Mouse (Mus musculus): ENCODE measurements around the gene Psat1. TPM values are rescaled to one million over a fixed set of nuclear protein-coding genes. Genes with fewer than 3 reads are reported as not detected.

Gene Psat1
- polyA plus RNA-seq, 1 experiment from 2014 or later = 116 TPM

DNA sequence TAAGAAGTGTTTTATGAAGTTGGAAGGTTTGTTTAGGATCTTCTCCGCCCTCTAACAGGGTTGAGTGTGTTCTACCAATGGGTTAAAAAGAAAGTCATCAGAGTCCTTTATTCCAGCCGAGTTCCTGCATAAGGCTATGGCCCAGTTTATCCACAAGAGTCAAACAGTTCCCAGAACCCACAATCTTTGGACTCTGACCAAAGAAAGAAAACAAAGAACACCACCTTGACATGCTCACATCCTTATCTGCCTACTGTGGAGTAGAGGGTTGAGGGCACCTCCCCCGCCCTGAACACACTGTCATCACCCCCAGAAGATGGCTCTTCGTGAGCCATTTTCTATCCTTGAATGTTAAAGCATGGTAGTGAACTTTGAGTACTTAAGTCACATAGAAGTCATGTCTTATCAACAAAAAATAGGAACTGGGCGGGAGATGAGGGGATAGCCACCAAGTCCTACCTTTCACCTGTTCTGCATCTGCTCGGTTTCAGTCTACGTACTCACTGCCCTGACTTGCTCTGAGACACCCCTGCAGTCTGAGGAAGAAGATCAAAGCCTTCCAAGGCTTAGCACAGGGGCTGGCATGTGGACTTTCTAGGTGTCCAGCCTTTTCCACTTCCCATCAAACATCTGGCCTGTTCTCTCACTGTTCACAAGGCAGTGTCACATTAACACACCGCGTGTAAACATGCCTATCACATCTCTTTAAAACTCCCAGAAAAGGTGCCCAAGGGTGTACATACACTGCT, 33.7 kb downstream of the Psat1 start:
- no peak for ATAC-seq (ENCODE audit: low FRiP score, low TSS enrichment)
- Histone ChIP-seq H3K4me3 (ENCODE audit: low read length) (no peak overlapping the region), H3K4me2 (replicated peaks; ENCODE audit: low read depth, low read length) (no peak overlapping the region), H3K9me3 (ENCODE audit: control insufficient read depth, low read length) (no peaks in the 10 kb centered on the region), H3K4me1 (ENCODE audit: control insufficient read depth, insufficient read depth, low read length) (no peaks in the 10 kb centered on the region), H3K9ac (ENCODE audit: low read depth, low read length) (no peak overlapping the region), H3K36me3 (ENCODE audit: control insufficient read depth, insufficient read depth, low read length) (peaks cover 65% of the 10 kb centered on the region), H3K27ac (ENCODE audit: low read depth, low read length) (no peak overlapping the region), H3K27me3 (ENCODE audit: control insufficient read depth, insufficient read depth, low read length) (no peaks in the 10 kb centered on the region)
- WGBS = 93% methylated on average over 9 of the region's 9 CpGs

DNA sequence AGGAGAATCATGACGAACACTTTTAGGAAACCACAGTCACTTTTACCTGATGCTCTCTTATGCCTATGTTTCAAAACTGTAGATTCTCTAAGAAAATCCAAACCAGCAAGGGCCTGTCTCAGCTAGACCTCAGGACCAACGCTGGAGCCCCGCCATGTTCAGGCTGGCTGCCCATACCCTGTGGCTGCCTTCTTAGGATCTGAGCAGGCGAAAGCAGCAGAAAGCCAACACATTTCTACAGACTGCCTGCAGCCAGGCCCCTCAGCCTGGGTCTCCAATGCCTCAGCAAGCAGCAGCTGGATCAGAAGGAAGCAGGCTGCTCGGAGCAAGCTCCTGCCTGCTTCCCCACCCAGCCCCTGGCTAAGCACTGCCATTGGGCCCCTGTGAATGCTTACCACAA, 35.7 kb downstream of the Psat1 start:
- Histone ChIP-seq H3K4me3 (ENCODE audit: low read length) (no peak overlapping the region), H3K9ac (ENCODE audit: low read depth, low read length) (no peak overlapping the region), H3K27ac (ENCODE audit: low read depth, low read length) (no peak overlapping the region), H3K36me3 (ENCODE audit: control insufficient read depth, insufficient read depth, low read length) (peaks cover 65% of the 10 kb centered on the region), H3K4me2 (replicated peaks; ENCODE audit: low read depth, low read length) (no peak overlapping the region), H3K9me3 (ENCODE audit: control insufficient read depth, low read length) (no peaks in the 10 kb centered on the region), H3K27me3 (ENCODE audit: control insufficient read depth, insufficient read depth, low read length) (no peaks in the 10 kb centered on the region), H3K4me1 (ENCODE audit: control insufficient read depth, insufficient read depth, low read length) (no peaks in the 10 kb centered on the region)
- ATAC-seq (ENCODE audit: low FRiP score, low TSS enrichment) = no peak
- 94% methylated on average over 5 of the region's 5 CpGs for WGBS

DNA sequence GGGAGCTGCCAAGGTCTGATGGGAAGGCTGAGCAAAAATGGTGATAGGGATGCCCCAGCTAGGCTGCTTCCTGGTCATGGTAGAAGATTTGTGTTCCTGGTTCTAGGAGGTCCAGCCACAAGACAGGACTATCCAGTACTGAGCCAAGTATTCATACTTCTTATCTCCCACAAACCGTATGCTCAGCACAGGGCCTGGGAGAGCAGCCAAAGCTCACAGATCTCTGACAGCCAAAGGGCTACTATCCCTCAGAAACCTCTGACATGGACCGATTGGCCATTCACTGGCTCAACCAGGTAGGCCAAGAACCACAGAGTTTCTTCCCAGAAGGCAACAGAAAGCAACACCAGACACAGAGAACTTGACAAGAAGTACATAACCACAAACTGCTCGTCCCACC, 36.1 kb downstream of the Psat1 start:
- H3K4me3 ChIP-seq (ENCODE audit: low read length) = no peak overlapping the region
- H3K9ac ChIP-seq (ENCODE audit: low read depth, low read length) = no peak overlapping the region
- H3K4me2 ChIP-seq (replicated peaks; ENCODE audit: low read depth, low read length) = no peak overlapping the region
- H3K4me1 ChIP-seq (ENCODE audit: control insufficient read depth, insufficient read depth, low read length) = no peaks in the 10 kb centered on the region
- H3K27me3 ChIP-seq (ENCODE audit: control insufficient read depth, insufficient read depth, low read length) = no peaks in the 10 kb centered on the region
- H3K27ac ChIP-seq (ENCODE audit: low read depth, low read length) = no peak overlapping the region
- peaks cover 69% of the 10 kb centered on the region for H3K36me3 ChIP-seq (ENCODE audit: control insufficient read depth, insufficient read depth, low read length)
- H3K9me3 ChIP-seq (ENCODE audit: control insufficient read depth, low read length) = no peaks in the 10 kb centered on the region
- no peak for ATAC-seq (ENCODE audit: low FRiP score, low TSS enrichment)
- WGBS = 70% methylated on average over 3 of the region's 3 CpGs

DNA sequence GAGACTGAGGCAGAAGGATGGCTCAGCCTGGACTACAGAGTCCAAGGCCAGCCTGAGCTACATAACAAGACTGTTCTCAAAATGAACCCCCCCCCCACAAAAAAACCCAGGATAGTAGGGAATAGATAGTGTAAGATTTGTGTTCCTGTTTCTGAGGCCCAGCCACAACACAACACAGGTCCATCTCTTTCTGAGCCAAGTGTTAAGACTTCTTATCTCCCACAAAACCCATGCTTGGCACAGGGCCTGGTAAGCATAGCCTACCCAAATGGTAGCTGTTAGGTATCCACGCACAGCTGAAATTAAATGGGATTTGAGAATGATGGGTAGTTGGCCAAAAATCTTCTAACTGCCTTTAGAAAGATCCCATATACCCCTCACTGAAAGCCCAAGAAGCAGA, 36.6 kb downstream of the Psat1 start:
- 92% methylated on average over 1 of the region's 1 CpGs for WGBS
- Histone ChIP-seq H3K4me3 (ENCODE audit: low read length) (no peak overlapping the region), H3K27ac (ENCODE audit: low read depth, low read length) (no peak overlapping the region), H3K27me3 (ENCODE audit: control insufficient read depth, insufficient read depth, low read length) (no peaks in the 10 kb centered on the region), H3K4me2 (replicated peaks; ENCODE audit: low read depth, low read length) (no peak overlapping the region), H3K9ac (ENCODE audit: low read depth, low read length) (no peak overlapping the region), H3K36me3 (ENCODE audit: control insufficient read depth, insufficient read depth, low read length) (peaks cover 71% of the 10 kb centered on the region), H3K9me3 (ENCODE audit: control insufficient read depth, low read length) (no peaks in the 10 kb centered on the region), H3K4me1 (ENCODE audit: control insufficient read depth, insufficient read depth, low read length) (no peaks in the 10 kb centered on the region)
- no peak for ATAC-seq (ENCODE audit: low FRiP score, low TSS enrichment)

DNA sequence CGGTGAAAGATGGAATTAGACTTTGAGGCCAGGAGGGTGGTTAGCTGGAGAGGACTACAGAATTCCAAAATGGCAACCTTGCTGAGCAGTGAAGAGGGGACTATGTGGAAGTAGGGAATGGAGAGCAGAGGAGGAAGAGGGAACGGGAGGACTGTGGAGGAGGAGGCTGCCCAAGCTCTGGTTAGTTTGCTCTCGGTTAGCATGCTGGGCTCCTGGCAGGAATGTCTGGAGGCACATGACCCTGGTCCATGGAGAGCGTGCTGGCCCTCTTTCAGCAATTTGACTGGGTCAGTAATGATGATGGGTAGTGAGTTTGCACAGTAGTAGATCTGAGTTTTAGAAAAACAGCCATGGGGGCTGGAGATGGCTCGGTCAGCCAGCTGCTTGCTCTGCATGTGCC, 39.1 kb downstream of the Psat1 start:
- H3K4me1 ChIP-seq (ENCODE audit: control insufficient read depth, insufficient read depth, low read length) = no peaks in the 10 kb centered on the region
- peaks cover 55% of the 10 kb centered on the region for H3K36me3 ChIP-seq (ENCODE audit: control insufficient read depth, insufficient read depth, low read length)

DNA sequence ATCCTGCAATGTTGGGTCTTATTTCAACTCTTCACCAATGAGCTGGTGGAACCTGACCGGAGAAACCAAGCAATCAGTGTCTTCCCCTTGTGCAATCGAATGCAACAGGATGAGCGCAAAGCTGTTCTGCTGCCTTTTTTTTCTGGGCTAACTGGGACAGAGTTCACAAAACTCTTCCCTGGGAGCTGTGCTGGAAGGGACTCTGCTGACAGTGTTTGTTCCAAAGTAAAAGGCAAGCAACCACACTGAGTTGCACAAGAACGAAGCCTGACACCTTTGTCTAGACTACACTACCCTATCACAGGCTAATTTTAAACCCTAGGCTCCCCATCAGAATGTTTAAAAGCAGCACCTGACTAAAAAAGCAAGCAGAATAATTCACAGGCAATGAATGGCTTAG, 42.4 kb downstream of the Psat1 start:
- Histone ChIP-seq H3K27ac (ENCODE audit: low read depth, low read length) (no peak overlapping the region), H3K27me3 (ENCODE audit: control insufficient read depth, insufficient read depth, low read length) (no peaks in the 10 kb centered on the region), H3K9me3 (ENCODE audit: control insufficient read depth, low read length) (no peaks in the 10 kb centered on the region), H3K9ac (ENCODE audit: low read depth, low read length) (no peak overlapping the region), H3K36me3 (ENCODE audit: control insufficient read depth, insufficient read depth, low read length) (peaks cover 36% of the 10 kb centered on the region), H3K4me3 (ENCODE audit: low read length) (no peak overlapping the region), H3K4me1 (ENCODE audit: control insufficient read depth, insufficient read depth, low read length) (no peaks in the 10 kb centered on the region), H3K4me2 (replicated peaks; ENCODE audit: low read depth, low read length) (no peak overlapping the region)
- WGBS = 84% methylated on average over 4 of the region's 4 CpGs
- no peak for ATAC-seq (ENCODE audit: low FRiP score, low TSS enrichment)

More for the DNA sequence above, 39.1 kb downstream of the Psat1 start:
- Histone ChIP-seq H3K4me2 (replicated peaks; ENCODE audit: low read depth, low read length) (no peak overlapping the region), H3K4me3 (ENCODE audit: low read length) (no peak overlapping the region), H3K27ac (ENCODE audit: low read depth, low read length) (no peak overlapping the region), H3K27me3 (ENCODE audit: control insufficient read depth, insufficient read depth, low read length) (no peaks in the 10 kb centered on the region), H3K9ac (ENCODE audit: low read depth, low read length) (no peak overlapping the region), H3K9me3 (ENCODE audit: control insufficient read depth, low read length) (no peaks in the 10 kb centered on the region)
- no peak for ATAC-seq (ENCODE audit: low FRiP score, low TSS enrichment)
- 79% methylated on average over 5 of the region's 5 CpGs for WGBS

DNA sequence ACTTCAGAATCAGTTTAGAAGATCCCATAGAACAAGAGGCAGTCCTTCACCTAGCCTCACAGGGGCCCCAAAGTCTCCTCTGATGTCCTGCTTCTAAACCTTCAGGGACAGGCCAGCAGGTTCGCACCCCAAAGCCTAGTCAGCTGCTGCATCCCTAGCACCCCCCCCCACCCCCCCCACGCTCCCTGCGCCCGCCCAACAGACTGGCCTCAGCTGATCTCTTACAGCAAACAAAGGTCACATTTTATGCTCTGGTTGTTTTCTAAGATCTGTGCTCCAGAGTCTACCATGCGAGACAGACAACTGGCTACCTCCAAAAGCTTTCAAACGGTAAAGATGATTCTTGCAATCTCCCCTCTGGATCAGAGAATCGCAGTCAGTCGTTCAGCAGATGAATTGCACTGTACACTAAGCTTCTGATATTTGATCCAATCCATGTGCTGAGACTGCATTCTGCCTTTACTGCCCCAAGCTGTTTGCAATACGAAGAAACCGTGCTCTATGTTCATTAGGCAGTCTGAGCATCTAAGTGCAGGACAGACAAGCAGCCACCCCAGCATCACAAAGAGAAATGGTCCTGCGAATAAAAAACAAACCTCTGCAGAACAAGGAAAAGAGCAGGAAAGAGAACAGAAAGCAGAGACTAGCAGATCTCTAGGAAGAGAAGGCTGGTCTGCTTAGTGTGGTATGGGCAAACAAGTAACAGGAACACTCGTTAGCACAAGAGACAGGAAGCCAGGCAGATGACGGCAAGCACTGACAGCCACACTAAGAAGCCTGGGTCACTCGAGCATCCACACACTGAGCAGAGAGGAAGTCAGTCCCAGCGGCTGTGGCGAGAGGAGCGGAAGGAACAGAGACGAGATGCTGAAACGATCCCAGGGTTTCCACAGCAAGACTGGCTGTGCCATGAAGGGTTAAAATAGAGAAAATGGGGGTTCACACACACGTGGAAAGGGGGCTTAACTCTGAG, 43.3 kb downstream of the Psat1 start:
- H3K36me3 ChIP-seq (ENCODE audit: control insufficient read depth, insufficient read depth, low read length) = peaks cover 30% of the 10 kb centered on the region
- 50% methylated on average over 20 of the region's 20 CpGs for WGBS
- H3K27ac ChIP-seq (ENCODE audit: low read depth, low read length) = no peak overlapping the region
- H3K27me3 ChIP-seq (ENCODE audit: control insufficient read depth, insufficient read depth, low read length) = no peaks in the 10 kb centered on the region
- no peak overlapping the region for H3K9ac ChIP-seq (ENCODE audit: low read depth, low read length)
- no peak overlapping the region for H3K4me3 ChIP-seq (ENCODE audit: low read length)
- H3K9me3 ChIP-seq (ENCODE audit: control insufficient read depth, low read length) = no peaks in the 10 kb centered on the region
- no peak overlapping the region for H3K4me2 ChIP-seq (replicated peaks; ENCODE audit: low read depth, low read length)
- no peaks in the 10 kb centered on the region for H3K4me1 ChIP-seq (ENCODE audit: control insufficient read depth, insufficient read depth, low read length)
- ATAC-seq (ENCODE audit: low FRiP score, low TSS enrichment) = no peak

DNA sequence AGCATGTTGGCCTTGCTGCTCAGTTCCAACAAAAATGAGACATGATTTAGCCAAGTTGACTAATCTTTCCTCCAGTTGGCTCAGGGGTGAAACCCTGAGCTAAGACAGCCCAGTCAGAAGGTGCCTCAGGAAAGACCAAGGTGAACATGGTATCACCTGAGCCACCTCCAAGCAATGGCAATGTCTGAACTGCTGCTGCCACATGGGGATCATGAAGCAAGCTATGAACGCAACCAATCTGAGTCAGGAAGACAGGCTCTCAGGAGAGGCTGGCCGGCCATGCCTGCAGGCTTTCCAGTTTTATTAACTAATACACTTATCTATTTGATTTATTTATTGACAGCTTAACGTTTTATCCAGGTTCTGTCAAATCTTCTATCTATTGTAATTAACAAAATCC, 51.5 kb downstream of the Psat1 start:
- H3K27me3 ChIP-seq (ENCODE audit: control insufficient read depth, insufficient read depth, low read length) = no peaks in the 10 kb centered on the region
- ATAC-seq (ENCODE audit: low FRiP score, low TSS enrichment) = no peak
- no peaks in the 10 kb centered on the region for H3K36me3 ChIP-seq (ENCODE audit: control insufficient read depth, insufficient read depth, low read length)
- WGBS = 81% methylated on average over 3 of the region's 3 CpGs
- H3K4me2 ChIP-seq (replicated peaks; ENCODE audit: low read depth, low read length) = no peak overlapping the region
- no peak overlapping the region for H3K27ac ChIP-seq (ENCODE audit: low read depth, low read length)
- H3K4me3 ChIP-seq (ENCODE audit: low read length) = no peak overlapping the region
- no peaks in the 10 kb centered on the region for H3K9me3 ChIP-seq (ENCODE audit: control insufficient read depth, low read length)
- no peaks in the 10 kb centered on the region for H3K4me1 ChIP-seq (ENCODE audit: control insufficient read depth, insufficient read depth, low read length)
- H3K9ac ChIP-seq (ENCODE audit: low read depth, low read length) = no peak overlapping the region

- Histone ChIP-seq H3K27ac (ENCODE audit: low read depth, low read length) (no peak overlapping the region), H3K4me2 (replicated peaks; ENCODE audit: low read depth, low read length) (no peak overlapping the region), H3K27me3 (ENCODE audit: control insufficient read depth, insufficient read depth, low read length) (no peaks in the 10 kb centered on the region), H3K9me3 (ENCODE audit: control insufficient read depth, low read length) (no peaks in the 10 kb centered on the region), H3K4me3 (ENCODE audit: low read length) (no peak overlapping the region), H3K4me1 (ENCODE audit: control insufficient read depth, insufficient read depth, low read length) (no peaks in the 10 kb centered on the region), H3K36me3 (ENCODE audit: control insufficient read depth, insufficient read depth, low read length) (no peaks in the 10 kb centered on the region), H3K9ac (ENCODE audit: low read depth, low read length) (no peak overlapping the region)
- no peak for ATAC-seq (ENCODE audit: low FRiP score, low TSS enrichment)
- WGBS = 99% methylated on average over 4 of the region's 4 CpGs
Measured at GRCm38 (mm10) chr19:15892146-15892545, 55.0 kb downstream of the Psat1 start.

Measured in kidney, embryonic 14.5 days (tissue).